Mouse (Mus musculus) cerebellum, postnatal 14 days (tissue): Measurements from ENCODE around the gene BC005537.
"Not testable (repeated sequence)": the region's sequence is repeated elsewhere in the genome, so short reads cannot be mapped to it uniquely, and the experiment has no call there.

ENCODE experiments used
- DNase-seq, 2 experiments: peaks; one replicate each; pipeline ENCODE4 v3.0.0; 2021; ENCODE audit warnings: mixed read lengths in 2 of 2

Gene BC005537

GRCm38 (mm10) chr13:24800674-24801307 lies 666 bp upstream of the BC005537 start:
- DNase-seq, result peak; percentile 97 to 98

GRCm38 (mm10) chr13:24802131-24802691 lies 754 bp downstream of the BC005537 start:
- DNase-seq, result peak; percentile 37 to 40

GRCm38 (mm10) chr13:24803196-24803595 lies 1.7 kb downstream of the BC005537 start:
- no peak for DNase-seq

- DNase-seq, result peak in 1 of 2 experiments; percentile 13
These were observed 4.6 kb downstream of the BC005537 start for GRCm38 (mm10) chr13:24806079-24806478.

GRCm38 (mm10) chr13:24812521-24812920 lies 11.1 kb downstream of the BC005537 start:
- peak in 1 of 2 experiments; percentile 34 for DNase-seq

GRCm38 (mm10) chr13:24814616-24815015 lies 13.2 kb downstream of the BC005537 start:
- DNase-seq, result no peak

GRCm38 (mm10) chr13:24816125-24817092 lies 15.0 kb downstream of the BC005537 start:
- DNase-seq, result peak in 1 of 2 experiments; percentile 12

GRCm38 (mm10) chr13:24819931-24820330 lies 18.5 kb downstream of the BC005537 start:
- DNase-seq, result no peak

GRCm38 (mm10) chr13:24822663-24823343 lies 21.3 kb downstream of the BC005537 start:
- DNase-seq, result no peak

GRCm38 (mm10) chr13:24824647-24825046 lies 23.2 kb downstream of the BC005537 start:
- DNase-seq, result no peak

GRCm38 (mm10) chr13:24825587-24825986 lies 24.1 kb downstream of the BC005537 start:
- peak in 1 of 2 experiments; percentile 30 for DNase-seq

GRCm38 (mm10) chr13:24826116-24826515 lies 24.7 kb downstream of the BC005537 start:
- no peak for DNase-seq

- peak in 1 of 2 experiments; percentile 22 for DNase-seq
These were observed 29.4 kb downstream of the BC005537 start for GRCm38 (mm10) chr13:24830756-24831352.

GRCm38 (mm10) chr13:24831353-24832130 lies 30.1 kb downstream of the BC005537 start, which contains the start of the genes Acot13 and Tdp2:
TSS of gene Acot13 (minus strand) at chr13:24831540.
TSS of gene Tdp2 (plus strand) at chr13:24831679.
- DNase-seq, result peak; percentile 96 to 98

GRCm38 (mm10) chr13:24832131-24832810 lies 30.8 kb downstream of the BC005537 start:
- DNase-seq, result no peak

- DNase-seq, result no peak
These were observed 31.3 kb downstream of the BC005537 start for GRCm38 (mm10) chr13:24832811-24833155.

- not testable (repeated sequence) for DNase-seq
These were observed 36.3 kb downstream of the BC005537 start for GRCm38 (mm10) chr13:24837765-24838164.

- no peak for DNase-seq
These were observed 38.4 kb downstream of the BC005537 start for GRCm38 (mm10) chr13:24839831-24840230.

GRCm38 (mm10) chr13:24841702-24842101 lies 40.2 kb downstream of the BC005537 start:
- DNase-seq, result no peak
